In genomic region chr4:136202509-136202908, GRCm38 (mm10) we compare ENCODE assay signal across 10 mouse cellular contexts. TPM values are rescaled to one million over a fixed set of nuclear protein-coding genes. Genes with fewer than 3 reads are reported as not detected.
DNase-seq lines count a peak whose midpoint lies in the region; TF ChIP-seq lines count a peak whose summit lies in the region.
"Had no signal": no experiment of that assay in that cellular context is flagged by ENCODE, and none has a peak within 500 bp of the region (broad histone marks: within the 10 kb centered on the region; RNA-seq: fewer than 3 reads in every experiment).

No protein-coding gene starts in this region.

- peak; percentile 88 for TF ChIP-seq CTCF in embryonic fibroblast, embryonic 13.5 days (IDR thresholded peaks at IDR 0.05; ENCODE audit: borderline replicate concordance, insufficient read depth, low read length)

- H3K4me3 ChIP-seq in embryonic fibroblast, embryonic 13.5 days (ENCODE audit: insufficient read depth, low read length) = no peak overlapping the region
- H3K4me3 ChIP-seq: embryonic facial prominence, embryonic 15.5 days; megakaryocyte, embryonic 14.5 days had no signal

- TF ChIP-seq POLR2A in embryonic fibroblast, embryonic 13.5 days (IDR thresholded peaks at IDR 0.05; ENCODE audit: low read depth, low read length) = no peak

- no peak overlapping the region for H3K27ac ChIP-seq in embryonic fibroblast, embryonic 13.5 days (ENCODE audit: insufficient read depth, low read length)
- H3K27ac ChIP-seq: embryonic facial prominence, embryonic 15.5 days had no signal

- no peaks in the 10 kb centered on the region; the same call in 1 of the 2 replicates for H3K4me1 ChIP-seq in embryonic fibroblast, embryonic 13.5 days (ENCODE audit: control insufficient read depth, insufficient read depth, low read length)

- DNase-seq in heart, adult 18-20 months = peak; percentile 58 to 89
- DNase-seq in heart, adult 9 months (ENCODE audit: low spot score in 2 of 2) = no peak
- DNase-seq in B cell, adult 2 months = peak; percentile 82 to 83
- peak; percentile 87 for DNase-seq in R1 (ENCODE audit: low read depth, low spot score)
- peak; percentile 49 to 57 for DNase-seq in layer of hippocampus, postnatal 36 days
- DNase-seq in naive thymus-derived CD4-positive, alpha-beta T cell, adult 2 months (ENCODE audit: low read depth) = peak; percentile 86
- DNase-seq in thymus, postnatal 4 days = peak; percentile 93

RNA-seq across cellular contexts. Expression of gene Asap3, which starts 3.7 kb away (rescaled TPM):
- total RNA-seq in heart, adult 18-20 months (2021) = 1 to 10 TPM; 7.6 to 9.1 TPM
- polyA plus RNA-seq in embryonic fibroblast, embryonic 13.5 days (2011; ENCODE audit: insufficient read length, low read depth, missing spikeins) = 7.0 and 8.5 TPM in 2 replicates
- total RNA-seq in layer of hippocampus, postnatal 36 days (2021) = 1 to 10 TPM; 3.1 to 3.2 TPM

RNA-seq across cellular contexts. Expression of gene E2f2, which starts 30.3 kb away (rescaled TPM):
- total RNA-seq in heart, adult 18-20 months (2021) = 1 to 10 TPM; 1.3 to 1.4 TPM
- 0.78 and 1.1 TPM in 2 replicates for polyA plus RNA-seq in embryonic fibroblast, embryonic 13.5 days (2011; ENCODE audit: insufficient read length, low read depth, missing spikeins)
- total RNA-seq in layer of hippocampus, postnatal 36 days (2021) = under 1 TPM; 0.63 to 0.72 TPM

RNA-seq across cellular contexts. Expression of gene Tcea3, which starts 45.0 kb away (rescaled TPM):
- total RNA-seq in heart, adult 18-20 months (2021) = 100 to 1,000 TPM; 126 to 148 TPM
- polyA plus RNA-seq in embryonic fibroblast, embryonic 13.5 days (2011; ENCODE audit: insufficient read length, low read depth, missing spikeins) = 13.1 and 15.6 TPM in 2 replicates
- total RNA-seq in layer of hippocampus, postnatal 36 days (2021) = under 1 TPM; 0.27 to 0.30 TPM

RNA-seq across cellular contexts. Expression of gene Id3, which starts 59.2 kb away (rescaled TPM):
- 10 to 100 TPM; 58.3 to 64.3 TPM for total RNA-seq in heart, adult 18-20 months (2021)
- polyA plus RNA-seq in embryonic fibroblast, embryonic 13.5 days (2011; ENCODE audit: insufficient read length, low read depth, missing spikeins) = 201 and 239 TPM in 2 replicates
- 10 to 100 TPM; 35.4 to 42.4 TPM for total RNA-seq in layer of hippocampus, postnatal 36 days (2021)

Comparison
In these comparisons a context has a peak if more than half of its experiments do, and no peak if none do; other contexts are left out.
1. DNase-seq: peak in heart, adult 18-20 months (2 of 2), B cell, adult 2 months (2 of 2), R1 (single experiment), layer of hippocampus, postnatal 36 days (2 of 2), naive thymus-derived CD4-positive, alpha-beta T cell, adult 2 months (single experiment) and thymus, postnatal 4 days (single experiment); none in heart, adult 9 months (0 of 2).
2. RNA of gene Tcea3, which starts 45.0 kb away (total RNA-seq): 126 to 148 TPM in heart, adult 18-20 months; 0.27 to 0.30 TPM in layer of hippocampus, postnatal 36 days; every median in the first group is over 10 times any median in the second.